Mouse (Mus musculus) testis, postnatal 10 days (tissue): Measurements from ENCODE around the gene Ttll10.
A peak's percentile ranks its signal among the peaks of the same experiment; 100 is the strongest.

Experiments
- DNase-seq: peaks from one replicate; pipeline ENCODE4 v3.0.0; 2021; ENCODE audit warnings: low spot score

Gene Ttll10

GRCm38 (mm10) chr4:156059261-156059660, at the start of gene Ttll10:
Gene Ttll10, minus strand, starts transcription at chr4:156059414.
- no peak for DNase-seq

DNA sequence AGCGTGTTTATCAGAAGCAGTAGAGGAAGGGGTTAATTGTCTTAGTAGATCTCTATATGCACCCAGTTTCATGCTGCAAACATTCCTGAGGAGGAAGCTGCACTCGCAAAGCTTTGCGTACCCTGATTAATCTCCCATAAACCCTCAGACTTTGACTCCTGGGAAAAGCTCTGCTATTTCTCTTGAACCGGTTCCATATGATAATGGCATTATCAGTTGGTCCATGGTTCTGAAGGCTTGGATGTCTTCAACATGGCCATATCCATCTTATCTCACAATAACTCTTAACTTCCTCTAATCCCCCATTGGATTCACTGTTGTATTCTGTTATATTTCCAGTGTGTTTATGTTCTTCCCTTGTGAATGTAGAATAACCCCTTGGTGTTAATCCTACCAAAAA, 44.1 kb upstream of the Ttll10 start:
- DNase-seq, result no peak

DNA sequence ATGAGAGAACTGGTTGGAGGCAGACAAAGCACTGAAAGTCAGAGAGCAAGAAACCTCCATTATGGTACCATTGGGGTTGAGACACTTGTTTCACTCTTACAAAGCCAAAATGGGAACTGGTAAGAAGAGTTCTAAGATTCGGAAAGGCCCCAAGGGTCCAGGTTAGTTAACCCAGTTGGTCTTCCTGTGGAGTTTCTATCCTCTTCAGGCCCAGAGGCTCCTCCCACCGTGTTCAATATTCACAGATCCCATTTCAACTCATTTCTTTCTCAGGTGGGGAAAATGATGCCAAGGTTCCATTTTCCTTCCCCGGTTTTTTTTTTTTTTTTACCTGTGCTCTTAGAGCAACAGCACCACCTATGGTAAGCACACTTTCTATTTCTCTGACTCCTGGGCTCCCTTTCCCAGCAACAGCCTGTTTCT, 42.3 kb upstream of the Ttll10 start:
- DNase-seq, result no peak

DNA sequence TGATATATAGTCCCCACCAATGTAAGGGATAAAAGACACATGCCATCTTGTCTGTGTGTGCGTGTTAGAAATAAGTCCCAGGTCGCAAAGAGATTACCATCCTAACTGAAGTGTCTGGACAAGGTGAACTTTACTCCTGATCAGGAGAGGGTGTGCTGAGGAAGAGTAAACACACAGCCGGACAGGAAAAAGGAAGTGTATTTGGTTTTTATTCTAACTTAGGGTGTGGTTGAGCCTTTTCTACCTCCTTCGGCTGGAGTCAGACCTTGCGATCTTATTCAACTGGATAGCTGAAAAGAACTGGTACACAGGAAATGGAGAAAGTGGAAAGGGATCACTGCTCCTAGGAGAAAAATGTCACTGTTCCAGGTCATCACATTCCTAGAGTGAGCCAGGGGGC, 41.3 kb upstream of the Ttll10 start:
- no peak for DNase-seq

GRCm38 (mm10) chr4:156099427-156099826, 40.2 kb upstream of the Ttll10 start:
- no peak for DNase-seq

GRCm38 (mm10) chr4:156097770-156098366, 38.7 kb upstream of the Ttll10 start:
- DNase-seq, result no peak

GRCm38 (mm10) chr4:156096191-156096590, 37.0 kb upstream of the Ttll10 start:
- no peak for DNase-seq

DNA sequence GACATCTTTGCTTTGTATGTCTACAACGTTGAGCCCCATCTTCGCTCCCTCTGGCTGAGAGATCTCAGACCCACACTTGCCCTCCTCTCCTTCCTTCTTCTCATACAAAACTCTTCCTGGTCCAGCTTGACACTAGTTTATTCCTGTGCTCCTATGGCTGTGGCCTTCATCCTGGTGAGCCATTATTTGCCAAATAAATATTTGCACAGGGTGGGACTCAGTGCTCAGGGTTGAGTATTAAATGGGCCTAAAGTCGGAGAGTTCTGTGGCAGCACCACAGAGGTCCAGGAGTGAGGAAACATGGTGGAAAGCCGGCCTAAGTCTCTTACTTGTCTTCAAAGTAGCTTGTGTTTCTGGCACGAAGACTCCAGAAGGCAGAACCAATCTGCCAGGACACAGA, 34.5 kb upstream of the Ttll10 start:
- DNase-seq, result no peak

- DNase-seq, result no peak
Measured at GRCm38 (mm10) chr4:156092765-156093164, 33.6 kb upstream of the Ttll10 start.

DNA sequence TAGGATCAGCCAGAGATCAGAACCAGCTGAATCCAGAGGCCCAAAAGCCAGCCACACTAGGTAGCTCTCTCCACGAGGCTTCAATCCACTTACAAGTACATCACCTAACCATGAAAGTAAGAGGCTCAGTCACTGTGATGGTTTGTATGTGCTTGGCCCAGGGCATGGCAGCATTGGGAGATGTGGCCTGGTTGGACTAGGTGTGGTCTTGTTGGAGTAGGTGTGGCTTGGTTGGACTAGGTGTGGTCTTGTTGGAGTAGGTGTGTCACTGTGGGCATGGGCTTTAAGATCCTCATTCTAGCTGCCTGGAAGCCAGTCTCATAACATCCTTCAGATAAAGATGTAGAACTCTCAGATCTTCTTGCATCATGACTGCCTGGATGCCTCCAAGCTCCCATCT, 32.0 kb upstream of the Ttll10 start:
- DNase-seq, result no peak

DNA sequence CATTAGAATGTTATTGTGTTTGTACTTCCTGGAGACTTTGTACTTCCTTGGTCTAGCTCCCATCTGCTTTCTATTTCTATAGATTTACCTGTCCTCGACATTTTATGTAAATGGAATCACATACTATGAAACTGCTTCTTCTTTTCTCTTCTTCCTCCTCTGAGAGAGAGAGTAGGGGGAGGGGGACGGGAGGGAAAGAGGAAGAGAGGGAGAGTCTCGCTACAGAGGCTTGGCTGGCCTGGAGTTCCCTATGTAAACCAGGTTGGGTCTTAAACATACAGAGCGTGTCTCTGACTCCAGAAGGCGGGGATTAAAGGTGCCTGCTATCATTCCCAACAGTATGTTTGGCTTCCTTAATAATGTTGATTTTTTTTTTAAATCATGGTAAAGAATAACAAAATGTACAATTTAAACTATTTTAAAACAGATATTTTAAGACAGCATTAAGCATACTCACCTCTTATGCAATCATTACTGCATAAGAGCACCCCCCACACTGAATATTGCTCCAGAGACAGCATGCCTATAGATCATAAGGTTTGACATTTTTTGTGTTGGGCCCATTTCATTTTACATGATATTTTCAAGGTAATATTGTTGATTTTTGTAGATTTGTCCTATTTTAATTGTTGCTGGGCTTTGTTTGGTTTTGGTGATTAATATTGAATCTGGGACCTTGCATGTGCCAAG, 28.3 kb upstream of the Ttll10 start:
- no peak for DNase-seq

DNA sequence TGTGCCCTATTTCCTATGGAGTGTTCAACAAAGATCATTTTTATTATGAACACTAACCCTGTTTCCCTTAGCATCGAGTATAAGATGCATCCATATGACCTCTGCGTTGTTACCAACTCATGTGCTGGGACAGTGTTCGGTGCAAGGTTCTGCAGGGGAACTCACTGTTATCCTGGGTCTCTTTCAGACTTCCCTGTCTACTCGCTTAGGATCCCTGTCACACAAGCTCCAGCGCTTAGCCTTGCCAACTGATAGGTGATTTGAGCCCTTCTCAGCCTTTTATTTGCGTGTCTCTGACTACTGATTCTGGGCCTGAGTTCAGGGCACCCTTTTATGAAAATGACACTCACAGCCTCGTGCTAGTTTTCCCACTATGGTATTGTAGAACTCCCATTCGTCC, 26.0 kb upstream of the Ttll10 start:
- DNase-seq, result no peak

DNA sequence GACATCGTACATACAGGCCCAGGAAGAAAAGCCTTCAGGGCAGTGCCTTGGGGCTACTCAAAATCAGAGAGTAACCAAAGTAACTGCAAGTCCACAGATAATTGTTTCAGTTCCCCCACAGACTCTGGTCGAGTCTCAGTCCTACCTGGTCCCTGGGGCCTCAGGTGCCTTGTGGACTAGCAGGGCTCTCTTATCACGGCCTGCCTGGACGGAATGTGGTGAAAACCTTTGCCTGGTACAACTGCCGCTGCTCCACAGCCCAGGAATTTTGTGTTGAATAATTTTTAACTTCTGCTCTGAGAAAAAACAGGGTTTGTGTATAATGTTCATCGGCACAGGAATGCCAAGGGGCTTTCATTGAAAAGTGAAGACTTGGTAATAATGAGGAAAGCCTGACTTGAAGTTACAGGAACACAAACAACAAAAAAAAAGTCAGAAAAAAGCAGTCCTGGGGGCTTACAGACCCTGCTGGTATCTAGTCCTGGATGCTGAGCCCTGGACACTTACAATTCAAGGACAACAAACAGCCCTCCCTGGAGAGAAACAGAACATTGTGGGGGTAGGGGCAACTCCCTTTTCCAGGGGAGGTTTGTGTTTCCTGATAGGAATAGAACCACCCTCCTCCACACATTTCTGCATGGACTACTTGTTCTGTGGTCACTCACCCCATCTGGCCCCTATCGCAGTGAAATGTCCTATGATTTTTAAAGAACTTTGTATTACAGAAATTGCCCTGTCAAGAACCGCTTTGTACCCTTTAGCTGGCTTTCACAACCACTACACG, 25.1 kb upstream of the Ttll10 start:
- peak; percentile 62 for DNase-seq

GRCm38 (mm10) chr4:156083348-156083747, 24.1 kb upstream of the Ttll10 start:
- peak; percentile 78 for DNase-seq

DNA sequence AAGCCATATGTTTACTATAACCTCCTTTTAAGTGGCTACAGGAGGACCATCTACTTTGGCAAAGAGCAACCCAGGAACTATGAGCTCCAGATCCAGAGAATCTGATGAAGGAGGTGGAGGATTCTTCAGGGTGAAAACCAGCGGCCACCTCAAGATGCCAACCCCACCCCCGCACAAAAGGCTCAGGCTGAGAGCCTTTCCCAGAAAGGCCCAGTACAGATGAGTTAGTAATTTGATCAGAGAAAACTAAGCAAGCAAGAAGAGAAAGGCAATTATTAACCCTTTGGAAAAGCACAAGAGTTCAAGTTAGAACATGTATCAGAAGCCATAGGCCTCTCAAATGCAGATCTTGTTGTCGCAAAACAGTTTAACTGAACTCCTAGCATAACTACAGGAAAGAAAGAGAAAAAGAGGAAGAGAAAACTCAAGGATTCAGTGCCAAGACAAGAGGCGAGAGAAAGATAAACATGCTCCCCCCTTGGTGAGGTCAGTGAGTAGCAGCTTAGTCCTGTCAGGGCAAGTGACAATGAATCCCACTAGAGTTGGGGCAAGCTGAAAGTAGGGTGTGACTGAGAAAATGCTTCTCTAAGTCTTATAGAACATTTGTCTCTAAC, 23.5 kb upstream of the Ttll10 start:
- DNase-seq, result no peak

- DNase-seq, result peak; percentile 74
Measured at GRCm38 (mm10) chr4:156077499-156078301, 18.5 kb upstream of the Ttll10 start.

GRCm38 (mm10) chr4:156076911-156077382, 17.7 kb upstream of the Ttll10 start:
- DNase-seq, result no peak

DNA sequence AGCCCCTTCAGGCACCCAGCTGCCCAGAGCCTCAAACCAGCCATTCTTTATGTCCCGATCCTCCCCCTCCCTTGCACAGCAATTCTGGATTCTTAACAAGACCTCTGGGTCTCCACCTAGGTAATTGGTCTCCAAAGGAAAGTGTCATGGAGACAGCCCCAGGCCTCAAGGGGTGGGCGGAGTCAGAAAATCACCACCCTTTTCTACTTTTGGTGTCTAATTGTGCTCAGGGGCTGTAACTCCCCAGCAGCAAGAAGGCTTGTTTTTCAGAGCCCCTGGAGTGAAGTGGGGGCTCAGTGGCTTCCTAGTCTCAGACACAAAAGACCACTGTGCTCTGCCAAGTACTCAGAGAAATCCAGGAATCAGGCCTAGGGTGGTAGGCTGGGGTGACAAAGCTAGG, 11.5 kb upstream of the Ttll10 start:
- DNase-seq, result no peak

DNA sequence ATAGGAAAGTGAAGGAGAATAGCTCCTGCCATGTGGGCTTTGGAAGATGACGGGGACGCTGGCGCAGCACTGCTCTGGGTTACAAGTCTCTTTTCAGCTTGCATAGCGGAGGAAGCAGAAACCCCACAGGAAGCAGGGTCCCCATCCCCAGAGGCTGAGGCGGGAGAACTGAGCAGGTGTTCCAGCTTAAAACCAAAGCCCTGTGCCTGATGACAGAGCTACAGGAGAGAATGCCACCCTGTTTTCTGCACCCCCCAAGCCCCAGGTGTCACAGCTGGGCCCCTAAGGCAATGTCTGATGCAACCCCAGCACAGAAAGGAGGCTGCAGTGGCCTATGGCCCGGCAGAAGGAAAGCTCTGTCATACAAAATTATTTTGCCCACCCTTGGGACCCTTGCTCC, 11.1 kb upstream of the Ttll10 start:
- DNase-seq, result no peak

DNA sequence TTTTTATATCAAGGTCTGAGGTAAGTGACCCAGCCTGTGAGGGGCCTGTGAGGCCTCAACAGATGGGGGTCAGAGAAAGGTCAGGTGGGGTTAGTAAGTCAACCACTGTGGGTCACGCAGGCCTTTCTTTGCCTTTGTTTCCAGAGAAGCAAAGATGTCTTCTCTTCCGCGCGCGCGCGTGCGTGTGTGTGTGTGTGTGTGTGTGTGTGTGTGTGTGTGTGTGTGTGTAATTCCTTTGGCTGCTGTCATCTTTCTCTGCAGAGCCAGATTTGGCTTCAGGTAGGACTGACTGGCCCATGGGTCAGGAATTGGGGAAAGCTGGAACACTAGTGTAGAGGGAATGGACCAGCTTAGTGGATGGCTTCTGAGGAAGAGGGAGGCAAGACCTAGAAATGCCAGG, 10.5 kb upstream of the Ttll10 start:
- no peak for DNase-seq

- no peak for DNase-seq
Measured at GRCm38 (mm10) chr4:156067256-156067949, 8.2 kb upstream of the Ttll10 start.
